Mouse (Mus musculus) layer of hippocampus, postnatal 10 days (tissue): Measurements from ENCODE around the gene Rhoa. TPM values are rescaled to one million over a fixed set of nuclear protein-coding genes. Genes with fewer than 3 reads are reported as not detected.

Source experiments
- total RNA-seq, 2 experiments: library from RNA; stranded (reverse); gene quantifications; 2 replicates each; pipeline ENCODE4 v1.2.3; 2021

Rhoa gene
- total RNA-seq, 2 experiments from 2014 or later = 212 to 222 TPM

Other genes with a start within 250 kb of the Rhoa start
- gene Mst1, start 225.7 kb upstream of the Rhoa start, total RNA-seq = not detected
- gene Rnf123, start 222.8 kb upstream of the Rhoa start, total RNA-seq = 10 to 100 TPM; 82.4 to 90.0 TPM
- gene Apeh, start 211.5 kb upstream of the Rhoa start, total RNA-seq = 10 to 100 TPM; 41.0 to 46.7 TPM
- 100 to 1,000 TPM; 129 to 137 TPM for gene Bsn, start 115.7 kb upstream of the Rhoa start, total RNA-seq
- gene Dag1, start 42.2 kb upstream of the Rhoa start, total RNA-seq = 100 to 1,000 TPM; 132 to 136 TPM
- 10 to 100 TPM; 86.6 to 92.6 TPM for gene Nicn1, start 15.7 kb upstream of the Rhoa start, total RNA-seq
- 10 to 100 TPM; 24.6 to 26.5 TPM for gene Amt, start 9.3 kb upstream of the Rhoa start, total RNA-seq
- gene Tcta, start within 50 bp of the Rhoa start, total RNA-seq = 10 to 100 TPM; 44.8 to 46.9 TPM
- 10 to 100 TPM; 63.6 to 67.8 TPM for gene Gpx1, start 32.8 kb downstream of the Rhoa start, total RNA-seq
- gene Usp4, start 41.7 kb downstream of the Rhoa start, total RNA-seq = 100 to 1,000 TPM; 121 to 132 TPM
- 1 to 10 TPM; 1.9 to 2.5 TPM for gene 1700102P08Rik, start 86.7 kb downstream of the Rhoa start, total RNA-seq
- under 1 TPM; 0.11 to 0.23 TPM for gene Ccdc36, start 122.4 kb downstream of the Rhoa start, total RNA-seq
- gene BC048562, start 130.4 kb downstream of the Rhoa start, total RNA-seq = not detected
- gene Ccdc71, start 154.4 kb downstream of the Rhoa start, total RNA-seq = 10 to 100 TPM; 33.6 to 34.1 TPM
- gene Klhdc8b, start 155.5 kb downstream of the Rhoa start, total RNA-seq = 10 to 100 TPM; 20.7 to 22.7 TPM
- 10 to 100 TPM; 36.9 to 39.4 TPM for gene Lamb2, start 173.6 kb downstream of the Rhoa start, total RNA-seq
- 100 to 1,000 TPM; 119 to 125 TPM for gene Usp19, start 184.5 kb downstream of the Rhoa start, total RNA-seq
- gene Qars, start 201.6 kb downstream of the Rhoa start, total RNA-seq = 10 to 100 TPM; 95.3 to 97.3 TPM
- gene Qrich1, start 210.7 kb downstream of the Rhoa start, total RNA-seq = 100 to 1,000 TPM; 121 to 129 TPM